Mouse (Mus musculus) layer of hippocampus, adult 11-12 months (tissue): ENCODE data around the gene Hoxa7.

Experiments used
- DNase-seq: peaks from one replicate; pipeline ENCODE4 v3.0.0; 2022; ENCODE audit warnings: low spot score

The Hoxa7 gene

DNA sequence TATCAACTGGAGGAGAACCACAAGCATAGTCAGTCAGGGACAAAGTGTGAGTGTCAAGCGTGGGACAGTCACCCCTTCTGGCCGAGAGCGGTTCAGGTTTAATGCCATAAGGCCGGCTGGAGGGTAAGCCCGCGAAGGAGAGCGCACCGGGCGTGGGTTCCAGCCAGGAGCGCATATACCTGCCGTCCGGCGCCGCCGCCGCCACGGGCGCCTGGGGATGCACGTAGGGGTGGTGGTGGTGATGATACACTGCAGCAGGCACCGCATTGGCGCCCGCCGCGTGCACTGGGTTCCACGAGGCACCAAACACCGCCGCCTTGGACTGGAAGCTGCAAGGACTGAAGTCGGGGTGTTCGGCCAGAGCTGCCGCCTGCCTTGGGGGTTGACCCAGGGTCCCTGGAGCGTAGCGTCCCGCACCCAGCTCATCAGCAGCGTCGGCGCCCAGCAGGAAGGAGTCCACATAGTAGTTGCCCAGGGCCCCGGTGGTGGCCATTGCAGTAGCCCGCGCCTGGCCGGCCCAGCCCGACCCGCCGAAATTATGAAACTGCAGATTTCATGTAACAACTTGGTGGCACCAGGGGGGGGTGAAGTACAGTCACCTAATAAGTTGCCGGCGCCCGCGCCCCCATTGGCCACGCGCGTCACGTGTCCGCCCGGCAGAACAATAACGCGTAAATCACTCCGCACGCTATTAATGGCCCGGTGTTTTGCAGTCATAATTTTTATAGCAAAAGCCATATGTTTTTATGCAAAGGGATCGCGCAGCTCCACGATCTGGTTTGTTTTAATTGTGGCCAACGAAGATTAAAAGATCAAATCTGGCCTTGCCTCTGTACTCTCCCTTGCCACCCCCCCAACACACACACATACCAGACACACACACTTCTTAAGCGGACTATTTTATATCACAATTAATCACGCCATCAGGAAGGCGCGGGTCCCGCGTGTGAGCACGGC, 4.2 kb upstream of the Hoxa7 start:
- DNase-seq, result no peak

DNA sequence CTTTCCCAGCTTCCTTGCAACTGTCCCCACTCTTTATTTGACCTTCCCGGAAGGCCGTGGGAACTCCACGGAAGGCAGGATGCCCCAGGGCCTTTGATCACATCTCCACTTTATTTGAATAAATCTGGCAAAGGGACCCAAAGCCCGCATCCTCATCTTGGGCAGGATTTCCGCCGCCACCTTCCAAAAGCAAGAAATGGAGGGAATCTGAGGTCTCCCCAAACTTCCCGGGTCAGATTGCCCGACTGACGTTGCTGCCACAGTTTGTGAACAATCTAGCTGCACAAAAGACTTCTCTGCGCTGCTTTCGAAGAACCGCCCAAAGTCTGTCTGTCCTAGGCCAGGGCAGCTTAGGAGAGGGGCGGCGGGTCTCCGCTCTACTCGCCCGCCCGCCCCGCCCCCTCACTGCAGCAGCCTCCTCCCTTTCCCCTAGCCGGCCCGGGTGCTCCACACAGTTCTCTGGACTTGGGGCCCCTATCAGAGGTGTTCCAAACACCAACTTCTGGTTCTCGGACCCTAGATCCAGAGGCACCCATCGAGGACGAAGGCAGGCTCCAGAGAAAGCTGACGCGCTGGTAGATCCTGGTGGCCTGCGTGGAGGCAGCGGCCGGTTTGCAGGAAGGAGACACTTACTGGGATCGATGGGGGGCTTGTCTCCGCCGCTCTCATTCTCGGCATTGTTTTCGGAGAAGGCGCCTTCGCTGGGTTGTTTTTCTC, 3.4 kb upstream of the Hoxa7 start:
- DNase-seq, result no peak

GRCm38 (mm10) chr6:52223939-52224760, 2.5 kb upstream of the Hoxa7 start:
- no peak for DNase-seq

GRCm38 (mm10) chr6:52222729-52223128, 1.1 kb upstream of the Hoxa7 start:
- DNase-seq, result no peak

- DNase-seq, result no peak
Observed at GRCm38 (mm10) chr6:52221993-52222685, 485 bp upstream of the Hoxa7 start.

GRCm38 (mm10) chr6:52220865-52221310, 766 bp downstream of the Hoxa7 start:
- no peak for DNase-seq

- no peak for DNase-seq
Observed at GRCm38 (mm10) chr6:52220003-52220864, 1.4 kb downstream of the Hoxa7 start.

GRCm38 (mm10) chr6:52219234-52219942, 2.3 kb downstream of the Hoxa7 start:
- DNase-seq, result no peak

GRCm38 (mm10) chr6:52218643-52219215, 2.9 kb downstream of the Hoxa7 start:
- DNase-seq, result no peak

- DNase-seq, result no peak
Observed at GRCm38 (mm10) chr6:52217895-52218642, 3.6 kb downstream of the Hoxa7 start.

- no peak for DNase-seq
Observed at GRCm38 (mm10) chr6:52217459-52217768, 4.2 kb downstream of the Hoxa7 start.

DNA sequence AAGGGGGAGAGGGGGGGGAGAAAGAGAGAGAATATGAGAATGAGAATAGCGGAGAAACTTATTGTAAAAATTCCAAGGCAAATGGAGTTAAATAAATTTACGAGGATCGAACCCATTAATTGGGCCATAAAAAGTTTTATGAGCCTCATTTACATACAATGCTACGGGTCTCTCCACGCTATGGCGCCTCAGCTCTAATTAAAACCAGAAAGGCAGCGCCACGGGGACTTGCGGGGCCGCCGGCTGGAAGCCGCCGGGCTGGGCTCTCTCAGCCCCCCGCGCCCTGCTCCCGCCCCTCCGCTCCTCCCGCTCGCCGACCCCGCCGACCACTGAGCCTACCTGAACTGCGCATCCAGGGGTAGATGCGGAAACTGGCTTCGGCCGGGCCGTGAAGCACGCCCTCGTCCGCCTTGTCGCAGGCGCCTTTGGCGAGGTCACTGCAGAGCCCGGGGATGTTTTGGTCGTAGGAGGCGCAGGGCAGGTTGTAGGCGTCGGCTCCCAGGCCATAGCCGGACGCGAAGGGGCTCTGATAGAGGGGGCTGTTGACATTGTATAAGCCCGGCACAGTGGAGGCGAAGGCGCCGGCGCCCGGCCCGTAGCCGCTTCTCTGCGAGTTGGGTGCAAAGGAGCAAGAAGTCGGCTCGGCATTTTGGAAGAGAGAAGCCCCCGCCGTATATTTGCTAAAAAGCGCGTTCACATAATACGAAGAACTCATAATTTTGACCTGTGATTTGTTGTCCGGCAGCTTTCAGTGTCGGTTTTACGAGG, 4.8 kb downstream of the Hoxa7 start:
- no peak for DNase-seq

- no peak for DNase-seq
Observed at GRCm38 (mm10) chr6:52215771-52216535, 5.7 kb downstream of the Hoxa7 start.

DNA sequence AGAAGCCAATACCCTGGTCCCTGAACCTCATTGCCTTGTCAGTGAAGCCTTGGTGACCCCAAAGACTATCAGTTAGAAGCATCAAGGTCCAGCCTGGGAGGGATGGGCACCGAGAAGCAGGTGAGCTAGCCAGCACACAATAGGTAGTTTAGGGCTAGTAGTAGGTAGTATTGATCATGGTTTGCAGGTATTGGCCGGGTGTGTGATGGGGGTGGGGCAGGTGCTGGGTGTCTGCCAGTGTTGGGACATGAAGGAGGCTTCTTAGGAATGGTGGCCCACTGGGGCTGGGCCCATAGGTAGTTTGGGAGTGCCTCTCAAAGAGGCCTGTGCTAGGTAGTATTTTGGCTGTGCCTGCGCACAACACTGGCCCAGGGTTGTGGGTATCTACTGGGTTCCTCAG, 6.6 kb downstream of the Hoxa7 start:
- DNase-seq, result no peak

DNA sequence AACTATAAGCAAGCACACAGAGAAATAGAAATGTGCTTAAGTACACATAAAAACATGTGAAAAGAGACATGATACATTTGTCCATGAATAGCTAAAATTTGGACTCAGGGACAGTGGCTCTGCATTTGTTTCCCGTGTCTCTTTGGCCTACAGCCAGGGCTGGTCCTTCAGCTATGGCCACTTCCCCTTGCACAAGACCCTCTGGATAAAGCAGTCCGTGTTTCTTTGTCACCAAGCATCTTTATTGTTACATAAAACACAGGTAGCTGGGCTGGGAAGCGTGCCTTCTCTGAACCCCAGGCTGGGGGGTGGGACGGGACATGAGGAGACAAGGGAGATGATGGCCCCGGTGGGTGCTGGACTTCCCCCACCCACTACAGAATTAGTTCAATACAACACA, 7.4 kb downstream of the Hoxa7 start:
- DNase-seq, result no peak

- DNase-seq, result no peak
Observed at GRCm38 (mm10) chr6:52213119-52213986, 8.3 kb downstream of the Hoxa7 start, which contains the start of the genes Hoxa3 and Gm28308. TSS of gene Hoxa3 (minus strand) at chr6:52213336. TSS of gene Gm28308 (minus strand) at chr6:52213339.
